Mouse (Mus musculus): ENCODE data around the gene Rpl13a.
"Not testable (repeated sequence)": the region's sequence is repeated elsewhere in the genome, so short reads cannot be mapped to it uniquely, and the experiment has no call there.

Gene Rpl13a

DNA sequence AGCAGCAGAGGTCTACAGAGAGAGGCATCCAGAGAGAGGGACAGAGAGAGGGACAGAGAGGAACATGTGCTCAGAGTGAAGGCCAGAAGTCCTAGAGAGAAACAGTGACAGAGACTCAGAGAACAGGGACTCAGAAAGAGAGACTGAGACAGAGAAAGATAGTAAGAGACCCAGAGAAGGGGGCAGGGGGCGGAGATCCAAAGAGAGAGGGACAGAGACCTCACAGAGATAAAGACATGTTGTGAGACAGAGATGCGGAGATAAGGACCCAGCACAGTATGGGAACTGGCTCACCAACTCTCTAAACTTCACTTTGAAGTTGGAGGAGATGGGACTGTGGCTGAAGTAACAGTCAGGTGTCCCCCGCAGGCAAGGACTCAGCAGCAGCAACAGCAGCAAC lies 6.8 kb upstream of the Rpl13a start:
- no peak for DNase-seq (ENCODE audit: low spot score in 2 of 2)

DNA sequence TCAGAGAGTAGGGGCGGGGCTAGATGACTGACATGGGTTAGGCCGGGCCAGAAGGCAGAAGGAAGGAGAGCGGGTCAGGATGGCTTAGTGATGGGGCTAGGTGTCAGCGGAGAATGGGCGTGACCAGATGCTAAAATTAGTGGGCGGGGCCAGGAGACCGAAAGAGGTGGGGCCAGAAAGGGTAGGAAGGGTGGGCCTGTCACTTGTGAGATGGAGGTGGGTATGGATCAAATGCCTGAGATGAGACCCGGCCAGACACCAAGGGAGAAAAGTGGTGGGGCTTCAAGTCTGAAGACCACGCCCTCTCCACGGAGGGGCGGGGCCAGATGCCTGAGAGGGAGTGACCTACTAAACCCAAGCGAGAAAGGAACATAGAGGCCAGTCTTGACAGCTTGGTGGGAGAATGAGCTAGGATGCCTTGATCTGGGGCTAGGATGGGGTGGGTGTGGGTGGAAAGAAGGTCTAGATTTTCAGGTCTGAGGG lies 6.0 kb upstream of the Rpl13a start:
- DNase-seq (ENCODE audit: low spot score in 2 of 2), result no peak

DNA sequence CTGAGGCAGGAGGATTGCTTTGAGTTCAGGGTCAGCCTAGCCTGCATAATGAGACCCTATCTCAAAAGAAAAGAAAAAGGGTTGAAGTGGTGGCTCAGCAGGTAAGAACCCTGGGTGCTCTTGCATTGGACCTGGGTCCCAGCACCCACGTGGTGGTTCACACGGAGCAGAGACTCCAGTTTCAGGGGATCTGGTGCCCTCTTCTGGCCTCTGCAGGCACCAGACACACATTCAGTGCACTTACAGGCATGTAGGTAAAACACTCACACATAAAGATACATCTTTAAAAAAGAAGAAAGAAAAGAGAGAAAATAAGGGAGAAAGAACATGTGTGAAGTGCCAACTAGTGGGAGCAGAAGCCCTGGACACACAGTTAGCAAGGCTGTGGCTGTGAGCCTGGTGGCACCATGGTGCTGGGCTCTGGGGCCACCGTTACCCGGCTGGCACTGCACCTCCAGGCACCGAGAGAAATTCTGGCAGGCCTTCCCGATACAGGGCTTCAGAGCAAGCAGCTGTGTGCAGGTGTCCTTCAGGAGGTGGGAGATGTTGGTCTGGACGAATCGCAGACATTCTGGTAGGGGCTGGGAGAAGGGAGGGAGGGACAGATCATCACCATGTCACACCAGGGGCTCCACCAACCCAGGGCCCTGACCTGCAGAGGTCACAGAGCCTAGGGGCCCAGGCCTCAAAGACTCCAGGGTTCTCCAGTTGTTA lies 5.0 kb upstream of the Rpl13a start:
- no peak for DNase-seq (ENCODE audit: low spot score in 2 of 2)

DNA sequence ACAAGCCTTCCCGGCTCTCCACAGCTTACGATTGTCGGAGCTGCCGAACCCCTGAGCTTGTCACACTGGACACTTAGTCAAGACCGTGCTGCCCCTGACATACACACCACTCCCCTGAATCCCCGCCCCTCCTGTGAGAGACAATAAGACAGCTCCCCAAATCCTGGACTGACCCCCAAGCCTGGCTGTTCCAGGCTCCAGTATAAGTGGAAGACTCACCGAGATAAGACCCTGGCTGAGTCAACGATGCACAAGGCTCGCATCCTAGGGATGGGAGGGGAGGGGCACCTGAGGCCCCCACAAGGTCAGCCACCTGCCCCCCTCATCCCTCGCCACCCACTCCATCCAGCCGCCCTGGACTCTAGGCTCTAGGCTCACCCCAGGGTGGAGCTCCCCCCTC lies 3.3 kb upstream of the Rpl13a start:
- DNase-seq (ENCODE audit: low spot score in 2 of 2), result no peak

DNA sequence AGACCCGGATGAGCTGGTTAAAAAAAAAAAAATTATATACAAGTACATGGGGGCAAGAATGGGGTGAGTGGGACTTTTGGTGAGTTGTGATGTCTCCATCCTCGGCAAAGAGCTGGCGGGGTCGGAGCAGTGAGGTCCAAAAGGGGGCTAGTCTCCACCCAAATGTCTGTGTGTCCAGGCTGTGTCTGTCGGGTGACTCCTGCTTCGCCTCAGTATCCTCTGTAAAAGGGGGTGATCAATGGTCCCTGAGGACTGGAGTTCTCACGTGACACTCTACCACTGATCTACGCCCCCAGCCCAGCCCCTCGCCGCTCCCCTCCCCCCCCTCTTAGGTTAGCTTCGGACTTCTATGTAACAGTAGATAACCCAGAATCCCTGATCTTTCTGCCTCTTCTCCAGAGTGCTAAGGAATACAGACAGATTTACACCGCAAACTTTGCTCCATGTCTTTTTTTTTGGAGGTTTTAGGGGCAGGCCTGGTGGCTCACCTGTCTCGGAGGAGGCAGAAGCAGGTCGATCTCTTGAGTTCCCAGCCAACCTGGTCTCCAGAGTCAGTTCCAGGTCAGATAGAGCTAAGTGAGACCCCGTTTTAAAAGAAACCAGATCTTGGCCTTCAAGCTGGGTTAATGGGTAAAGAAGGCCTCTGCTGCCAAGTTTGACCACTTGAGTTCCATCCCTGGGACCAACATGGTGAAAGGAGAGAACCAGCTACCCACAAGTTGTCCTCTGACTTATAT lies 1.4 kb upstream of the Rpl13a start:
- no peak for DNase-seq (ENCODE audit: low spot score in 2 of 2)

DNA sequence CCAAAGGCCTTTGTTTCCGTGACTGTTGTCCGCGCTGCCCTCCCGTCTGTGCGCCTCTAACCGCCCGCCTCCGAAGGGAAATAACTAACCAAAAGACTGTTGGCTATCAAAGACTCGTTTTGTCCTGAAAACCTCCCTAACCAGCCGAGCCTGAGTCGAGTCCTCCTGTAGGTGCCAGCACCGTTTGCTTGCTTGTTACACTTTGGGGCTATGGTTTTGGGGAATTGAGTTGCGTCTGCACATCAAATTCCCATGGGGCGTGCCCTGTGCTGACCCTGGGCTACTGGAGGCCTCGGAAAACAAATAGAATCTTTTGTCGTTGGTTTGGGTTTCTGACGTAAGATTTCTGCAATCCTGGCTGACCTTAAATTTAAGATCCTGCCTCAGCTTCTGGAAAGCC lies 757 bp upstream of the Rpl13a start:
- peak in 1 of 2 experiments; percentile 39 for DNase-seq (ENCODE audit: low spot score in 2 of 2)

DNA sequence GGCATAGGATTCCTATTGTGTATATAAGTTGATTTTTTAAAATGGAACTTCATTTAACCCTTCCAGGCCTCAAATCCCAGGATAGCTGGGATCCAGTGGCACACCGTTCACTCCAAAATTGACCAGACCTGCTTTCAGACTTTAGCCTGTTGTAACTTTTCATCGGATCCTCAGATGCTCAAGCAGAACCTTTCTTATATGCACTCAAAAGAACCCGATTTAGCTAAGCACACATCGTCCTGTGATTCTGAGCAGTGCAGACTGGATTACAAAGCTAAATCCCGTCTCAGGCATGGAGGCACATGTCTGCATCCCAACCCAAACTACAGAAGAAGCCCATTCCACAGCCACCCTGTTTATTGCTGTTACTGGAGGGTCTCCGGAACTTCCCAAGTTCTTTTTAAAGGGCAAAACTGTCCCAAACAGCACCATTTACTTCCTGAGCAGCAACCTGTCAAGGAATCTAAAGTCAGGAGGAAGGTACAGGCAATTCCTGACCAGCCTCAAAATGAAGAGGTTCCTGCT lies 799 bp downstream of the Rpl13a start:
- DNase-seq (ENCODE audit: low spot score in 2 of 2), result no peak

DNA sequence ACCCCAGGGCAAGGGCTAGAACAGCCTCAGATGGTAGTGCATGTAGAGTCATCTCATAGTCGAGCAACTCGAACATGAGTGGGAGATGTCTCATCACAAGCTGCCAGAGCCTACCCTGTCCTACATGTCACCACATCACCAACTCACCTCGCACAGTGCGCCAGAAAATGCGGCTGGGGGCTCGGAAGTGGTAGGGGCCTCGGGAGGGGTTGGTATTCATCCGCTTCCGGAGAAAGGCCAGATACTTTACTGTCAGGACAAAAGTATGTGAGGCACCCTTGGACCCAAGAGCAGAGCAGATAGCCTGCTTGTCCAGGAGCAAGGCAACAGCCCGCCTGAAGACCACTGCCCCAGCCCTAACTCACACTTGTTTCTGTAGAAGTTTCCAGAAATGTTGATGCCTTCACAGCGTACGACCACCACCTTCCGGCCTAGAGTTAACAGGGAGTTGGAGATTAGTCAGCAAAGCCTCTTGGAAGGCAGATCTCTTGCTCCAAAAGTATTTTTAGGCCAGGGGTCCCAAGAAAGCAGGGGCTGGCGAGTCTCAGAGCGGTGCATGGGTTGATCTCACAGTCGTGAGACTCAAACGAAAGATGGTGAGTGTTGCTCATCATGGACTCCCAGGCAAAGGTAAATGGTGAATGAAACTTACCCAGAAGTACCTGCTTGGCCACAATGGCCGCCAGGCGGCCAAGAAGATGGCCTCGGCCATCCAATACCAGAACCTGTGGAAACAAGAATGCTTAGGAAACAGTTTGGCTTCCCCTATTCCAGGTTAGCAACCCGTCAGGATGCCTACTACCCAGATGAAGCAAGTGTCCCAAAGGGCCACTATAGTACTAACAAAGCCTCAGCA lies 1.5 kb downstream of the Rpl13a start:
- DNase-seq (ENCODE audit: low spot score in 2 of 2), result no peak

DNA sequence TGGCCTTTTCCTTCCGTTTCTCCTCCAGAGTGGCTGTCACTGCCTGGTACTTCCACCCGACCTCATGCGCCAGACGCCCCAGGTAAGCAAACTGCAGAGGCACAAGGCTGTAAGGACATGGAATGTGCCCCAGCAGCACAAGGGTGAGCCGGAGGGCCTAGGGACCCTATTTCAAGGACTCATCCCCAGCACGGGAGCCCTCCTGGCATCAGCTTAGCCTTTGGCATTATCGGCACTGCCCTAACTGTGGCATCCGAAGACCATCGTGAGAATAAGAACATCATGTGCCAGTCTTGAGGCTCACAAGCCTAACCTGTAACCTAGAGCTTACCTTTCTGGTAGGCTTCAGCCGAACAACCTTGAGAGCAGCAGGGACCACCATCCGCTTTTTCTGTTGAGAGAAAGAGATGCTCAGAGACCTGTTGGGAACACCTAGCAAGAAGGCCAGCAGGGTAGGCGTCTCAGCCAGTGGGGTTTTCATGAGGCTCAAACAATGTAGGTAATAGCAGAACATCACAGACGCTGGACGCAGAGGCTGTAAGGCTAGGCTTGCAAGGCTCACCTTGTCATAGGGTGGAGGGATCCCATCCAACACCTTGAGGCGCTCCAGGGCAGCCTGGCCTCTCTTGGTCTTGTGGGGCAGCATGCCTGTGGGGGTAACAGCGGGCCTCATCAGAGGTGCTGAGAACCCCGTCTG lies 2.3 kb downstream of the Rpl13a start:
- DNase-seq (ENCODE audit: low spot score in 2 of 2), result no peak

DNA sequence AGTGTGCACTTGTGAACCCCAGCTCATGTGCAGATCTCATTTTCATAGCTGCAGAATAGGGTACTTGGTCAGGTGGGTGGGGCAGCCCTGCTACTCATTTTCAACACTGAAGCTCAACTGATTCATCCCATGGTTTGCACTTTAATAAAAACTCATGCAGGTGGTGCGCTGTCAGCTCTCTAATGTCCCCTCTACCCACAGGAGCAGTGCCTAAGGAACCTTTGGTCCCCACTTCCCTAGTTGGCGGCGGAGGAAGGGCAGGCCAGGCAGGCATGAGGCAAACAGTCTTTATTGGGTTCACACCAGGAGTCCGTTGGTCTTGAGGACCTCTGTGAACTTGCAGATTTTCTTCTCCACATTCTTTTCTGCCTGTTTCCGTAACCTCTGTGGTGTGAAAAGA lies 2.9 kb downstream of the Rpl13a start:
- not testable (repeated sequence) for DNase-seq (ENCODE audit: low spot score in 2 of 2)

DNA sequence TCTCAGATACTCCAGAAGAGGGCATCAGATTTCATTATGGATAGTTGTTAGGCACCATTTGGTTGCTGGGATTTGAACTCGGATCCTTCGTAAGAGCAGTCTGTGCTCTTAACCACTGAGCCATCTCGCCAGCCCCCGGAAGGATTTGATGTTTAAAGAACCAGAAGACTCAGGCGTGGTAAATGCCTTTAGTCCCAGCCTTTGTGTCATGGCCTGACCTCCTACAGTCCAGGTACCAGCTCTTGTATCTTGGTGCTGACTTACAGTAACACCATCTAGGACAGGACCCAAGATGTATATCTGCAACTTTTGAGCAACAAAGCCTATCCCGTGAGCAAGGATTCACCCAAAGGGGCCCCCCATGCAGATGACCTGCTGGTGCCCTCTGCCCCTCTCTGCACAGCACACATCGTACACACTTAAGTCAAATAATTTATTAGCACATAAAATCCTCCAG lies 3.4 kb downstream of the Rpl13a start:
- no peak for DNase-seq (ENCODE audit: low spot score in 2 of 2)

DNA sequence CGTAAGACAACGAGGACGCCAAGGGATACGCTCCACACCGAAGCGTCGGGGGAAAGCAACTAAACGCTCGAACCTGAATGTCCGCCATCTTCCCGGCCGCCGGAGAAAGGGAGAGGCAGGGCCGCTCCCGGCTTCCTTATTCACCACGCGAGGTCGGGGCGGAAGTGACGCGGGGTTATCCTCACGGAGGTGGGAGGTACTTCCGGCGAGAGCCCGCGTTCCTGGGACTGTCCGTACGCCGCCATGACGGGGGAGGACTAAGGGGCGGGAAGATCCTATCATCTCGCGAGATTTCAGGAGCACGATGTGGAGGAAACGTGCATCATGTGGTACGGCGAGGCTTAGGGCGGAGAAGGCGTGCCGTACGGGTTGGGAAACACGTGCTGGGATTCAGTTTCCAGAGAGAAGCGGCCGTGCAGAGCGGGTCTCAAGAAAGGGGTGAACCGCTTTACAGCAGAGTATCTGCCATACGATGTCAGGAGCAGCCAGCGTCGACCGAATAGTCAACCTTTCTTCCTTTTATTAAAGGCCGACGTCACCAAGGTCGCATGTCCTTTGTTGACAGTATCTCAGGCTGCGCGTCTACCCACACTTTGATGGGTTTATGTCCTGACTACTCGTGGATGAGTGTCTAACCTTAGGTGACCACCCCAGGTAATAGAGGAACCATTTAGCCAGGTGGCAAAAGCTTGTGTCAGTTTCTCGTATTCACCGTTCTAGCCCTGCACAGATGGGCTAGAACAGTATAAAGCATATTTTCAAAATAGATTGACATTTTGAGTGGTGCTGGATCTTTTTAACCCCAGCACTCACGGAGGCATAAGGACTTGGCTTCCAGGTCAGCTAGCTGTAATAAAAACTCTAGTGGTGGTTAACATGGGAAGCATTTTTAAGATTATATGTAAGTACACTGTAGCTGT lies 4.1 kb downstream of the Rpl13a start, which contains the start of gene Rps11:
Gene Rps11, minus strand, starts transcription at position 216 of the 920 bp plus-strand sequence.
- peak; percentile 98 to 99 for DNase-seq (ENCODE audit: low spot score in 2 of 2)

DNA sequence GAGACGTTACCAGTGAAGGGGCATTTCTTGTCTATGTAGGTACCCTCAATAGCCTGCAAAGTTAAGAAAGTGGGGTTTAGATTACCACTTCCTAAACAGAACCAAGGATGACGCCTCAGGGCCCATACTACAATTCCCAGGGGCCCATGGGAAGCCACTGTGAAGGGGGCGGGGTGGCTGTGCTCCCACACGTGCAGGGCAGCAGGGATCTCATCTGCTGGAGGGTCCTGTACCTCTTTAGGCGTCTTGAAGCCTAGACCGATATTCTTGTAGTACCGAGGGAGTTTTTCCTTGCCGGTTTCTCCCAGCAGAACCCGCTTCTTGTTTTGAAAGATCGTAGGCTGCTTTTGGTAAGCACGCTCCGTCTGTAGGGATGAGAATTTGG lies 5.4 kb downstream of the Rpl13a start:
- DNase-seq (ENCODE audit: low spot score in 2 of 2), result no peak

DNA sequence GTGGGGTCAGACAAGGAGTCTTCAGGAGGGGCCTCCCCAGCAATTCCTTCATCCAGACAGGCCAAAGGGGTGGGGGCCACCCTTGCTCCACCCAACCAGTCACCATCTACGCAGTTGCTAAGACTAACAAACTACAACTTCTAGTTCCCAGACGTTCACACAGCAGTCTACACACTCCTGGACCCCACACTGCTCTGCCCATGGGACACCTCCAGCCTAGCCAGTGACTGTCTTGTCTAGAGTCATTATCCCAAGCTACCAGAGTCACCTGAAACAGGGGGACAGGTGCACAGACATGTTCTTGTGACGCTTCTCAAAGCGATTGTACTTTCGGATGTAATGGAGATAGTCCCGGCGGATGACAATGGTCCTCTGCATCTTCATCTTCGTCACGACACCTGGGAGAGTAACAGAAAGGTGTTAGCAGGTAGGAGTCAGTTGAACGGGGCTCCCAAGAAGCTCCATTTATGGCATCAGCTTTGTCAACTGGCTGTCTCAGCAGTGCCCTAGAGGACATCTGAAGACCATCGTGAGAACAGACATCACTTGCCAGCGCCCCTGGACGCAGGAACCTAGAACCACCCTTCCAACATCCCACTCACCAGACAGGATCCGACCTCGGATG lies 5.9 kb downstream of the Rpl13a start:
- DNase-seq (ENCODE audit: low spot score in 2 of 2), result no peak

DNA sequence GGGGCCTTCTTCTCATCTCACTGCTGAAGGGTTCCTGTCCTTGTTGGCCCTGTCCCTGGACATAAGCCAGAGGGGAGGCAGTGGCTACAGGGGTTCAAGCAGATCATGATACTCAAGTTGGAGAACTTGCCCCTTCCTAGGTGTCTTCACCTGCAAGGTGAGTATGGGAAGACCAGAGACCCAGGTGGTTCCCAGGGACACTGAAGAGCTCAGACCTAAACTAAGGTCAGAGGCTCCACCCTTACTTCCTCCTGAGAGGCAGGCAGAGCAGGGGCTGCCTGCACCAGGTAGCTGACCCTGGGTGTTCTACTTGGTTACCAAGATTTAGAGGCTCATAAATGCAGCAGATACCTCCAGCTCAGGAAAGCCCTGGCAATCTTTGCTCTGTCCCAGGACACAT lies 6.6 kb downstream of the Rpl13a start:
- no peak for DNase-seq (ENCODE audit: low spot score in 2 of 2)

DNA sequence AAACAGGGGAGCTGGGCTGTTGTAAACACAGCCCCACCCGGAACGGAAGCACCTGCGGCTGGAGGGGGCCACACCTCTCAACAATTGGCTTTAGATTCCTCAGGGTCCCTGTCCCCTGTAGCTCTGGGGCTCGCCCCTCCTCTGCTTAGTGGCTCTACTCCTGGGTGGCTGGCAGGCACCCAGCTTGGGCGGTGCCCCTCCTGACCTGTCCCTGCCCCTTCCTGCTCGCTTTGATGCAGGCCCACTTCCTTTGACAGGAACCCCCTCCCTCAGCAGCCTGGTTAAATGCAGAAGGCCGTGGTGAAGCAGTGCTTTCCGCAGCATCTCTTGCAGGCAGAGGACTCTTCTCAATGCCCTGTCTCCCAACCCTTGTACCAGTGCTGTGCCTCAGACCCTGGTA lies 7.2 kb downstream of the Rpl13a start:
- no peak for DNase-seq (ENCODE audit: low spot score in 2 of 2)

DNA sequence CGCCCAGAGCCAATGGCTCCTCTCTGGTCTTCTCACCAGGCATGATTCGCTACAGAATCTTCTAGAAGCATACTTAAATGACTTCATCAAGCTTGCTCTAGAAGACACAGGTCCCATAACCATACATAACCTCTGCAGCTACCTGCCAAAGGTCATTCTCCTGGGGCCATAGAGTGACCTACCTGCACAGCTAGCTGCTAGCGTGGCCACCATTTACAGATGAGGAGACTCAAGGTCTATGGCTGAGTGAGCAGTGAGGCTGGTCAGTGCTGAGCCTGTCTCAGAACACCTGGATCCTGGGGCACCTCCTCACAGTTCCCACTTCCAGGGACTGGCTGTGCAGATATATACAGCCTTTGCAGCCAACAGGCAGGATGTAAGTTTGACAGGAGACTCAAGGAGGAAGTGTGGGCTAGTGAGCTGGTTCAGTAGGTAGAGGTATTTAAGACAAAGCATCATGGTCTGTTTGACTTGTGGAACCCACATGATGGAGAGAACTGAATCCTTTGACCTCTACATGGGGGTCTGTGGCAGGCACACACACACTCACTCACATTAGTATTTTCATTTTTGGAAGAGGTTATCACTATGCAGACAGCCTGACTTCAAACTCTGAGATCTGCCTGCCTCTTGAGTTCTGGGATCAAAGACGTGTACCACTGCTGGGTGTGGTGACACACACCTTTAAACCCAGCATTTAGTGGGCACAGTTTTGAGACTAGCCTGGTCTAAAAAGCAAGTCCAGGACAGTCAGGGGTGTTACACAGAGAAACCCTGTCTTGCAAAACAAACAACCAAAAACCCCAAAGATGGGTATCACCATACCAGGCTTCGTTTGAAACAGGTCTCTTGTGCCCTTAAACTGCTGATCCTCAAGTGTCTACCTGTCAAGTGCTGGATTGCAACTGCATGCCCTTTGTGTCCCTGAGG lies 8.5 kb downstream of the Rpl13a start:
- no peak for DNase-seq (ENCODE audit: low spot score in 2 of 2)

DNA sequence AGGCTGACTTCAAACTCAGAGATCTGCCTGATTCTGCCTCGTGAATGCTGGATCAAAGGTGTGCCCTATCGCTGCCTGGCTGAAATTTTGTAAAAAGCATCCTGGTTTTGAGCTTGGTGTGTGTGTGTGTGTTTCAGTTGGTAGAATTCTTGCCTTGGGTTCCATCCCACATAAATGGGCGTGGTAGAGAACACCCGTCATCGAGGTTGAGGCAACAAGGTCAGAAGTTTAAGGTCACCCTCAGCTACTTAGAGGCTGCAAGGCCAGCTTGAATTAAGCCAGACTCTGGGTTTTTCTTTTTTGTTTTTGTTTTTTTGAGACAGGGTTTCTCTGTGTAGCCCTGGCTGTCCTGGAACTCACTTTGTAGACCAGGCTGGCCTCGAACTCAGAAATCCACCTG lies 10.2 kb downstream of the Rpl13a start:
- DNase-seq (ENCODE audit: low spot score in 2 of 2), result no peak

DNA sequence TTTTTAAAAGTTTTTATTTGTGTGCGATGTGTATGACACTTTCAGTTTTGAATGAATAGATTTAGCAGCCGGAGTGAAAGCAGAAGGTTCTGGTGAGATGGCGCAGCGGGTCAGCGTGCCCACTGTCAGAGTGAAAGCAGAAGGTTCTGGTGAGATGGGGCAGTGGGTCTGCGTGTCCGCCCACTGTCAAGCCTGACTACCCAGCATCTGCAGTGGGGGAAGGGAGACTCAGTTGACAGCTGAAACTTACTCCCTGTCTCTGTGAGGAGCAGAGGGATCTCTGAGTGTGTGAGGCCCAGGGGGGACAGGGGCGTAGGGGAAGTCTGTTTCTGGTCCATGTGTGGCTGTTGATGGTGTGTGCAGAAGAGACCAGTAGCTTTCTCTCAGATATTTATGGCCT lies 11.0 kb downstream of the Rpl13a start:
- no peak for DNase-seq (ENCODE audit: low spot score in 2 of 2)
